Mouse (Mus musculus): ENCODE results near the gene Krtcap3.
A peak's percentile ranks its signal among the peaks of the same experiment; 100 is the strongest.

Gene Krtcap3

GRCm38 (mm10) chr5:31253806-31254205, 2.3 kb downstream of the Krtcap3 start:
- DNase-seq, result no peak

- DNase-seq, result no peak
Measured at GRCm38 (mm10) chr5:31254452-31254851, 3.0 kb downstream of the Krtcap3 start.

- no peak for DNase-seq
Measured at GRCm38 (mm10) chr5:31254901-31255300, 3.4 kb downstream of the Krtcap3 start.

- no peak for DNase-seq
Measured at GRCm38 (mm10) chr5:31255381-31255780, 3.9 kb downstream of the Krtcap3 start.

- DNase-seq, result no peak
Measured at GRCm38 (mm10) chr5:31255971-31256370, 4.5 kb downstream of the Krtcap3 start.

GRCm38 (mm10) chr5:31257616-31258015, 6.1 kb downstream of the Krtcap3 start:
- DNase-seq, result no peak

GRCm38 (mm10) chr5:31266101-31266500, 14.6 kb downstream of the Krtcap3 start:
- DNase-seq, result no peak

GRCm38 (mm10) chr5:31267686-31268085, 16.2 kb downstream of the Krtcap3 start:
- no peak for DNase-seq

- DNase-seq, result no peak
Measured at GRCm38 (mm10) chr5:31273018-31273417, 21.5 kb downstream of the Krtcap3 start.

GRCm38 (mm10) chr5:31279245-31279988, 27.9 kb downstream of the Krtcap3 start:
- peak in 1 of 2 experiments; percentile 22 for DNase-seq

GRCm38 (mm10) chr5:31288225-31288624, 36.7 kb downstream of the Krtcap3 start:
- no peak for DNase-seq

- no peak for DNase-seq
Measured at GRCm38 (mm10) chr5:31288655-31289054, 37.2 kb downstream of the Krtcap3 start.

- no peak for DNase-seq
Measured at GRCm38 (mm10) chr5:31289626-31290230, 38.2 kb downstream of the Krtcap3 start.

- DNase-seq, result peak; percentile 88 to 94
Measured at GRCm38 (mm10) chr5:31290521-31291360, 39.2 kb downstream of the Krtcap3 start, which contains the start of gene Ift172. Ift172 (minus strand) TSS chr5:31291116.

- DNase-seq, result no peak
Measured at GRCm38 (mm10) chr5:31291361-31291688, 39.8 kb downstream of the Krtcap3 start.

- no peak for DNase-seq
Measured at GRCm38 (mm10) chr5:31294964-31295605, 43.6 kb downstream of the Krtcap3 start.

- DNase-seq, result no peak
Measured at GRCm38 (mm10) chr5:31295606-31296141, 44.2 kb downstream of the Krtcap3 start, which contains the start of gene Fndc4. Fndc4 (minus strand) TSS chr5:31296080.

- DNase-seq, result no peak
Measured at GRCm38 (mm10) chr5:31297047-31297757, 45.7 kb downstream of the Krtcap3 start, which contains the start of gene Gckr. Gckr (plus strand) TSS chr5:31297443.

GRCm38 (mm10) chr5:31297981-31298380, 46.5 kb downstream of the Krtcap3 start:
- no peak for DNase-seq

- DNase-seq, result no peak
Measured at GRCm38 (mm10) chr5:31298486-31298885, 47.0 kb downstream of the Krtcap3 start.

- no peak for DNase-seq
Measured at GRCm38 (mm10) chr5:31301866-31302265, 50.4 kb downstream of the Krtcap3 start.

Data from spleen, adult 18-20 months (tissue).